Mouse (Mus musculus) ovary, postnatal 10 days (tissue): ENCODE measurements around the gene Dtymk.
"Not testable (repeated sequence)": the region's sequence is repeated elsewhere in the genome, so short reads cannot be mapped to it uniquely, and the experiment has no call there.

Source experiments
- DNase-seq: peaks from one replicate; pipeline ENCODE4 v3.0.0; 2022; ENCODE audit warnings: low spot score

Gene Dtymk

DNA sequence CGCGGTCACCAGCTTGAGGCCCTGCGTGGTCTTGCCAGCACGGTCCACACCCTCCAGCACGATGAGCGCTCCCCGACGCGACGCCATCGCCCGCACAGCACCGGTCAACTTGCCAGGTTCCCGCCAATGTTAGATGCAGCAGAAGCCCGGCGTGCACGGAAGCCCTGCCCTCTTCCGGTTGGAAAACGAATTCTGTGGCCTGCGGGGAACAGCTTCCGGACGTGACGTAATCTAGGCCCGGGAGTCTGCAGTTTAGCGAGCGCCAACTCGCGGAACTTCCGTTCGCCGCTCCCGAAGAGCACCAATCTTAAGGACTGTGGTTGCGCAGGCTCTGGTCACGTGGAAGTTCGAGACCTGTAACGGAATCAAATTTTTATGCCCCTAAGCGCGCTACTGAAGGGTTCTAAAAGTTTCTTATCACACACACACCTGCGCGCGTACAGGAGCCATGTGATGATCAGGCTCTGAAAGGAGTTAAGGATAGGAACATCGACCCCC, at the start of gene Dtymk:
Gene Dtymk (minus strand): TSS at position 194 of the 498 bp plus-strand sequence.
- peak; percentile 60 for DNase-seq

DNA sequence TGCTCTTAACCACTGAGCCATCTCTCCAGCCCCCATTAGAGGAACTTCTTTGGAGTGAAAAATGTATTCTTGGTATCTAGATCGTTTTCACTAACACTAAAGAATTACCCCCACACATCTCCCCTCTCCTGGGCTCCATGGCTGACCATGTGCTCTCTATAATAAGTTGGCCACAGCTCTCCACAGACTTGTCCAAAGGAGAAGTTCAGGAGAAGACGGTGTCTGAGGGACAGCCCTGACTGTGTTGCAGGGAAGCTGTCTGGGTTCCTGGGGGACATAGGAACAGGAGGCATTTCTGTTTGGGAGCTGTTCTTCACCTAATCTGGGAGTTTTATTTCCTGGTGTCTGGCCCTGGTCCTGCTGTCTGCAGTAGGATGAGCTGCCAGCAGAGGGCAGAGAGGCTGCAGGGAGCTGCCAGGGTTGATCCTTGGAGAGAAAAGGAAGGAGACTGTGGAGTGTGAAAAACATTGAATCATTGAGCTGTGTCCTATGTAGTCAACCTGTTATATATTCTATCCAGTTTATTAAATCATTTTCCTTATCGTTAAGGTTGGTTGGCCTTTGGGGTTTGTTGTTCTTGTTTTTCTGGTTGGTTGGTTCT, 44.1 kb upstream of the Dtymk start:
- DNase-seq, result not testable (repeated sequence)

DNA sequence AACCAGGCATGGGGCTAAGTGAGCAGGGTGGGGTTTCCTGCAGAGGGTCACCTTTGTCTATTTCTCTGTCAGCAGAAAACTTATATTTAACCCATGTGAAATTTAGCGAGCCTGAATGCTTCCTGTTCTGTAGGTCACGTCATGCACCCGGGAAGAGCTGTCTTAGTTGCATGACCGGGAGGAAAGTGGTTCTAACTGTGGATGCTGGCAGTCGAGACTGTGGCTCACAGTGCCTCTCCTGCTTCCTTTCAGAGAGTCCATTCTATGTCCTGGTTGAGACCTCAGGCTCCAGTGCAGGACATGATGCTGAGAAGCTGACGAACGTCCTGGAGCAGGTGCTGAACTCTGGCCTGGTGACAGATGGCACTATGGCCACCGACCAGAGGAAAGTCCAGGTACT, 36.8 kb upstream of the Dtymk start:
- not testable (repeated sequence) for DNase-seq

DNA sequence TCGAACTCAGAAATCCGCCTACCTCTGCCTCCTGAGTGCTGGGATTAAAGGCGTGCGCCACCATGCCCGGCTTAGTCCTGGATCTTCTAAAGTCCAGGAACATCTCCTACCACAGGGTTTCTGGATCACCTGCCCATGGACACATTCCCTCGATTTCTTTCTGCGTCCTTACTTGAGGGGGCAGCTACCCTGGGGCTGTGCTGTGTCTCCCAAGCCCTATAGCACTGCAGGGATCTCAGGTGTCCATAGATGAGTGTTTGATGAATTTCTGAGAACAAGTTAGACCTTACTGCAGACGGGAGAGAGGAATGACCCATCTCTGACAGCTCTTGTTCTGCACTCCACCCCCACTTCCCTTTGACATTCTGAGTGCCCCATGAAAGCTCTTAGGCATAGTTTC, 35.6 kb upstream of the Dtymk start:
- no peak for DNase-seq

DNA sequence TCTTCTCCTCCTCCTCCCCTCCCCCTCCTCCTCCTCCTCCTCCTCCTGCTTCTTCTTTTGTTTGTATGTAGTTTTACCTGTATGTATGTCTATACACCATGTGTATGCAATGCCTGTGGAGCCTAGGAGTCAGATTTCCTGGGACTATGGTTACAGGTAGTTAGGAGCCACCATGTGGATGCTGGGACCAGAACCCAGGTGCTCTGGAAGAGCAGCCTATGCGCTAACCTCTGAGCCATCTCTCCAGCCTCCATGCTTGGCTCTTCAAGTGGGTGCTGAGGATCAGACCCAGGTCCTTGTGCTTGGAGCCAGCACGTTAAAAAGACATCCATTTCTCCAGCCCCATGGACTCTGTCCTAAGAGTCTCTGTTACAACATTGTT, 34.8 kb upstream of the Dtymk start:
- DNase-seq, result no peak

DNA sequence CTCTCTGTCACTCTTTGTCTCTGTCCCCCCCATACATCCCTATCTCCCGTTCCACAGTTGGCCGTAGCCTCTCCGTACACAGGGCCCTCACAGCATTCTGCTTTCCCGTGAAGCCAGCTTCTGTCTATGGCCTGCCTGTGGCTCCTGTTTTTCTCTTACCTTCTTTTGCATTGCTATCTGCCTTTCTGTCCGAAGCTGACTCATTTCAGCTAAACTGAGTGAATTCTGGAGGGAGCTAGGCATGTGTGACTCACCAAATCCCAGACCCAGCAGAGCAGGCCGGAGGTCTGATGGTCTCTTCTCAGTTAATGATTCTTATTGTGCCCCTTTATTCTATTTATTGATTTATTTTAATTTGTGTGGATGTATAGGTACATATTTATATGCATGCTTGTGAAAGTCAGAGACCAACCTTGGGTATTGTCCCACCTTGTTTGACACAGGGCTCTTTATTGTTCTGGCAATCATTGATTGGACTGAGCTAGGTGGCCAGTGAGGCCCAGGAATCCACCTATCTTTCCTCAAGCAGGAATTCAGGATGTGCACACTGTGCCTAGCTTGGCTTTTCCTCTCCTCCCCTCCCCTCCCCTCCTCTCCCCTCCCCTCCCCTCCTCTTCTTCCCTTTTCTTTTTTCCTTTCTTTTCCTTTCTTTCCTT, 34.3 kb upstream of the Dtymk start:
- no peak for DNase-seq

DNA sequence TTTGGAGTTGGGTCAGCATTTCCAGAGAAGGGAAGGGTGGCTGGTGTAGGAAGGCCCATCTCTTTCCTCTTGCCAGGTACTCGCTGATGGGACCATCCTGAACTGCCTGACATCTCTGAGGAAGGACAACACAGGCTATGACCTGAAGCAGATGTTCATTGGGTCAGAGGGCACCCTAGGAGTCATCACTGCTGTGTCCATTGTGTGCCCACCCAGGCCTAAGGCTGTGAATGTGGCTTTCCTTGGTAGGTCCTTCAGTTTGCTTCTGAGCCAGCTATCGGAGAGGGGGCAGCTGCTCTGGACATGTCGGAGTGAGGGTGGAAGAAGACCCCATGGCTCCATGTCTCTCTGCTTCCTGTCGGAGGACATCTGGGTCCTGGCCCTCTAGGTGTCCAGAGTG, 33.5 kb upstream of the Dtymk start:
- DNase-seq, result no peak

DNA sequence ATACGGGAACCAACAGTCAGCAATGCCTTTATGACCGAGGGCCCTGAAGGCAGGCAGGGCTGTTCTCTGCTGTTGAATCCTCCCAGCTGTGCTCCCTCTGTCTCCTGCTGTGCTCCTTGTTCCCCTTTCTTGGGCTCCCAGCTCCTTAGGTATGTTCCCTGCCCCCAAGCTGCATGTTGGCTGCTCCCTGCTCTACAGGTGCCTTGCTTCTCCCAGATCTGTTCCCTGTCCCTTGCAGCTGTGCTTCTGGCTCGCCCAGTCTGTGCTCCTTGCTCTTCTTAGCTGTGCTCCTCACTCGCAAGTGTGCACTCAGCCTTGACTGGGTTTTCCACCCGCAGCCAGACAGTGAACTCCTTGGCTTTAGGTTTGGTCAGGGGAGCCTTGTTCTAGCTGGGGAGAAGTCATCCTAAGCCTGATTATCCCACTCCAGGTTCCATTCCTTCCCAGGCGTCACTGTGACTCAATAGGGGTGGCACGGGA, 33.0 kb upstream of the Dtymk start:
- DNase-seq, result no peak

DNA sequence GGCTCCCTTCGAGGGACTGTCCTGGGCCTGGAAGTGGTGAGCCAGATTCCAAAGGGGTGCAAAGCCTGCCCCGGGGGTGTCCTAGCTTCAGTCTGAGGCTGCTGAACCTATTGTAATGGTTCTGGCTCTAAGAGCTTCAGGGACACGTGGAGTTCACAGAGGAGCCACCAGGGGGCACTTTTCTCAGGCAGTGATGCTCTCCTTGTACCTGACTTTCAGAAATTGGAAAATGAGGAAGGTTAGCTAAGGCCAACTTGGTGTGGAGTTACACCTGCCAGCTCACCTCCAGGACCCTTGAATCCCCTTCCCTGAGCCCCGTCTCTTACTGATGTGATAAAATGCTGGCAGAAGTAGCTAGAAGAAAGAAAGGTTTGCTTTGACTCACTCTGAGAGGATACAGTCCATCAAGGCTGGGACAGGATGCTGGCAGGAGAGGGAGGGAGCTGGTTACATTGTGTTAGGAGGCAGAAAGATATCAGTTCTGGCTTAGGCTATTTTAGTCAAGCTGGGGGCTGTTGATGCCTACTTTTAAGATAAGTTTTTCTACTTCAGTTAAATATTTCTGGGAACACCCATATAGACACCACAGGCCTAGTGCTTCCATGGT, 31.1 kb upstream of the Dtymk start:
- not testable (repeated sequence) for DNase-seq

DNA sequence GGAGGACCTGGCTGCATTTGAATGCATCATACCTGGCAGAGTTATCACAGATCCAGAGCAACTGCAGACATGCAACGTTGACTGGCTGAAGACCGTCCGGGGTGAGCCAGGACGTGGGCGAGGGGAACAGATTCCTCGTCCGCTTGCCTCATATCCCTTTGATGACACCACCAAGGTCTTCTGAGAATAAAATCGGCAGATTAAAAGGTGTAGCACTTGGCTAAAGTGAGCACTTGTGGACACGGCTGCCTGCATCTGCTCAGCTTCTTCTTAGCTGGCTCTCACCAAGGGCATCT, 24.8 kb upstream of the Dtymk start:
- no peak for DNase-seq

DNA sequence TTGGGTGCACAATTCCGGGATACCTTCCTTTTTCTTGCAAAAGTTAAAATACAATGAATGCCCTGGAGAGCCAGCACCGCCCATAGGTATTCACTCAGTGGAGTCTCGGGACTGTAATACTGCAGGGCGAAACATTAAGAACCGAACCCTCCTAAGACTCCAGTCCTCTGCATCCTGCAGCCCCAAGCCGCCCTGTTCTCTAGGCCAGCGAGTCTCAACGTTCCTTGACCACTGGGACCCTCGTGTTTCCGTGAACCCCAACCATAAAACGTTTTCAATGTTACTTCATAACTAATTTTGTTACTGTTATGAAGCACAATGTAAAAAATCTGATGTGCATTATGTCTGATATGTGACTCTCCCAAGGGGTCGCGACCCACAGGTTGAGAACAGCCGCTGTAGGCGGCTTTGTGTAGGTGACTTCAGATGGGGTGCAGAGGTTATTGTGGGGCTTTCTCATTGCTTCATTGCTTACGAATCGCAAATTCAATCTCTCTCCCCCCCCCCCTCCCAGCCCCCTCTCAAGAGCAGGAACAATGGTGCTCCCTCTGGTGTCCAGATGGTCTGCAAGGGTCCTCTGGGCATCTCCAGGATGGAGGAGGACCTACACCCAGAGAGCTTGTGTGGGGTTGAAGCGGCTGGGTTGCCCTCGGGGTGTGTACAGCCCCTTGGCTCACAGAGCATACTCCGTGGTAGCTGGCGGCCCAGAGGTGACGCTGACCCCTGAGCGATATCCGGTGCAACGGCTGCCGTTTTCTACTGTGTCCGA, 24.2 kb upstream of the Dtymk start:
- no peak for DNase-seq

DNA sequence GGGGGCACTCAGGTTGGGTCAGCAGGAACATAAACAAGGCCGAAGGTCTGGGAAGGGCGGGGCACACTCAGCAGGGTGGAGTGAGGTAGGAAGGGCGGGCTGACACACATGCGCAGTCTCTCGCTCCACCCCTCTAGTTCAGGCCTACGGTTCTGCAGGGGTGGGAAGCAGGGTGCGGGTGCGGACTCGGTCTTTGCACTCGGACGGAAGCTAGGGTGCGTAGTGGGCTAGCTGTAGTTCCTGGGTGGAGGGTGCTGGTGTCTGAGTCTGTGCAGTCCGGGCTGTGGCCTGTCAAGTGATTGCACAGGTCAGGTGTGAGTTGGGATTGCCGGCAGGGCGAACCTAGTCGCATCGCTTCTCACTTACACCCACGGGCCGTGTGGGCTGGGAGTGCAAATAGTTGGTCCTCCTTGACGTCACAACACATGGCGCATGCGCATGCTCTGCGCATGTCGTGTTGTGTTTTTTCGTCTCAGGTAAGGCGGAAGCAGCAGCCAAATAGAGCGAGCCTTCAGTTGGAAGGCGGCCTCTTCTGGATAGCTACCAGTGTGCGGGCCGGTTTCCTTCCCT, 23.5 kb upstream of the Dtymk start:
- peak; percentile 91 for DNase-seq

DNA sequence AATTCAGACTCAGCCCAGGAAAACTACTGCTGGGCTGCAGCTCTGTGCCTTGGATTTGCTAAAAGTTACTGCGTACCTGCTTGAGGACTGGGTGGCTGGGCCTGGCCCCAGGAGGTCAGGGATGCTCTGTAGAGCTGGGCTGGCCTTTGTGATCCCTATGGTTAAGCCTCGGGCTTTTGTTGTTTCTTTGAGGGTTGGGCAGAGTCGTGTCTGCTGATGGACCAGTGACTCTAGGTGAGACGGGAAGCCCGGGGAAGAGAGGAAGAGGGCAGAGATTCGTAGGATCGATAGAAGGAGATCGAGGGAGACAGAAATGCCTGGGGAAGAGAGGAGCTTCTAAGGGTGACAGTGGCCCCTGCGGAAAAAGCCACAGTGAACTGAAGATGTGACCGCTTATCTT, 22.9 kb upstream of the Dtymk start, which contains the start of gene D2hgdh:
Gene D2hgdh (plus strand): TSS at position 301 of the 400 bp plus-strand sequence.
- no peak for DNase-seq

DNA sequence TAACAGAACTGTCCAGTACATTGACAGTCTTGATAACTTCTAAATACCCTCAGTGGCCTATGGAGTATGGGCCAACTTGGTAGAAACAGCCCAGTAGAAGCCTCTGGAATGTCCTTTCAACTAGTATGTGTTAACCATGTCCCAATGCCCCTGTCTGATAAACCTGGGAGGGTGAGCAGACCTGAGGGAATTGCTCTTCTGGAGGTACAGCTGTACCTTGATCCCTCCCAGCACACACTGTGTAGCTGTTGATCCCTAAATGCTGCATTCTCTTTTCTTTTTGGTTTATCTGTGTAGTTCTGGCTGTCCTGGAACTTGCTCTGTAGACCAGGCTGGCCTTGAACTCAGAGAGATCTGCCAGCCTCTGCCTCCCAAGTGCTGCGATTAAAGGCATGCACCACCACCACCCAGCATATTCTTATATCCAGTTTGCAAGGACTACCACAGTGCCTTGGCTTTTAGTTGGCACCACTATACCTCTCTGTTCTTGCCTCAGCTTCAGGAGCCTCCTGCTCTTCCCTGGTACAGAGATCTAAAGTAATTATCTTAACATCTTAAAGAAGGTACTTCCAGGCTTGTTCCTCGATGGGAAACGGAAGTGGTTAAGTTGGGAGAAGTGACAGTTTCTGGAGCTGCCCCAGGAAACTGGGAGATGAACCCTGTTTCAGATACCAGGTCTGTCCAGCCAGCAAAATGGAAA, 22.2 kb upstream of the Dtymk start:
- DNase-seq, result no peak

DNA sequence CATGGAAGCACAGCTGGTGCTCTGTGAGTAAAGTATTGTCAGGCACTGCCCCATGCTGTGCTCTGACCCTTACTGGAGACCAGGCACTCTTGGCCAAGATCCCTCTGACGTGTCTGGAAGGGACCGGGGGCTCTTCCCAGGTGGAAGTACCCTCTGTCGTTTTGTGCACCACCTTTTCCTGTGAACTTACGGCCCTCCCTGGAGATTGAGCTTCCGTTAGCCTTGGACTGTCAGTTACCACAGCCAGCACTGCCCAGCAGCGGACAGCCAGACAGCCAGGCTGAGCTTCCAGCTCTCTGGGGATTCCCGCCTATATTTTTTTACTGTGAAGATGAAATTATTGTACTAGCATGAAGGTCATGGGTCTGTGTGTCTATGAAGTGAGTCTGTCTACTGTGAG, 17.0 kb upstream of the Dtymk start:
- no peak for DNase-seq

DNA sequence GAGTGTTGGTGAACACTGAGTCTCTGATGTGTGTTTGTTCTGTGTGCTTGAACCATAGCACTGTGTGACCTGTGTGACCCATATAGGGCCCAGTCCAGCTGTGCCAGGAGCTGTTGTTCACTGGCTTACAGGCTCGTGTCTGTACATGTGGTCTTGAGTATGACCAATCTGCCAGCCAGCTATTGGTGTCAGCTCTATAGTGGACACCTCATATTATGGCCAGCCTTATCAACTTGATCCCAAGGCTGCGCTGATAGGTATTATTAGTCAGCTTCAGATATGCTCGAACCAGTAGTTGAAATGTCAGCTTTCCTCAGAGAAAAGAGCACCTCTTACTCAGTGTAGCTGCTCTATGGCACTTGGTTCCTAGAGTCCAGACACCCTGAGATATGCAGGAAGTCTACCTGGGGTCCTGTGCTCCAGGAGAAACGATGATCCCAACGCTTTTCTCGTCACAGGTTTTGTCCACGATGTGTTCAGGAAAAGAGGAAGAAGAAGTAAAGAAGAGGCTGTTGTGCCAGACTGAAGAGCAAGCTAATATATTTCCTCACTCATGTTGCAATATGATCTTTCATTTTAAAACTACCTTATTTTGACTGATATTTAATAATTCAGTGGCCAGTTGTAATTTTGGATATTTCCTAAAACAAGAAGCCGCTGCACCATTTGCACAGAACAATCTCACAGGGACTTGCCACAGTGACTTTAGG, 16.2 kb upstream of the Dtymk start:
- DNase-seq, result no peak

DNA sequence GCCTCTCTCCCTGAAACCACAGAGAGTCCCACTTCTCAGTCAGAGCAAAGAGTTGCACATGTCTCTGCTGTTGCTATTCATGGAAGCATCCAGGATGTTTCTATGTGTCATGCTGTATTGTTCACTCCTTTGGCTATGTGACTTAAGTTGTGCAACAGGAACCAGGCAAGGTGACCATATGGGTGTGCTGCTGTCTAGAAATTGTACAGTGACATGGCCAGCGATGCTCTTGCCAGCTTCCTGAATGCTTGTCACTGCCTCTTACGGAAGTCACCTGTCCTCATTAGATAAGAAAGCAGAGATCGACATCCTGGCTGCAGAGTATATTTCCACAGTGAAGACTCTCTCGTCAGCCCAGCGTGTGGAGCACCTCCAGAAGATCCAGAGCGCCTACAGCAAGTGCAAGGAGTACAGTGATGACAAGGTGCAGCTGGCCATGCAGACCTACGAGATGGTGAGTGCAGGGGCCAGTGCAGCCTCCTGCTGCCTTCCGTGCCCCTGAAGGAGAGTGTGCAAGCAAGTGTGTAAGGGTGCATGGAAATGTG, 9.8 kb upstream of the Dtymk start:
- no peak for DNase-seq

DNA sequence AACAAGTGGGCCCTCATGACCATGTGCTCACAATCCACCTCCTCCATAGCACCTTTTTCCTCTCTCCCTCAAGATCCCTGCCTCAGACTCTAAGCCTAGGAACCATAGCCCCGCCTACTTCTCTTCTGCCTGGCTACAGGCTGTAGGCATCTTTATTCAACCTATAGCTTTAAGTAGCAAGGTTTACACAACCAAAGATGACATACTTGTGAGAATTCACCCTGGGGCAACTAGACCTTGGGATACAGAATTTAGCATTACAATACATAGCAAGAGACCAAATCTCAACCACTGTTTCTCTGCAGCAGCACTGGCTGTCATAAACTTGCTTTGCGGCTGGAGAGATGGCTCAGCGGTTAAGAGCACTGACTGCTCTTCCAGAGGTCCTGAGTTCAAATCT, 8.3 kb upstream of the Dtymk start:
- no peak for DNase-seq

DNA sequence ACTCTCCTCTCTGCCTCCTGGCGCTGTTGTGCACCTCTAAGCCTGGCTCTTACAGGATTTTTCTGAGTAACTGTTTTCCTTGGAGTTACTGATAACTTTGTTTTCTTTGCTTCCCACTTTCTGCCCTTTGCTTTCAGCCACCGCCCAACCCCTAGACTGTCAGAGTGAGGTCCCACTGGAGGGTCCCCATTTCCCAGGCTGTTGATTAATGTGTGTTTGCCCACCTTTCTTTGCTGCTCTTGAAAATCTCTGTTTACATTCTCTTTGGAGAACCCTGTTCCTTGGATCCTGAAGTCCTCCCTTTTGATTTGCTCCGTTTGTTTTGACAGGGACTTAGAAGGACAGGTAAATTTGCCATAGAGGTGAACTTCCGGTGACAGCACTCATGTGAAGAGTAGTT, 7.1 kb upstream of the Dtymk start:
- DNase-seq, result no peak

DNA sequence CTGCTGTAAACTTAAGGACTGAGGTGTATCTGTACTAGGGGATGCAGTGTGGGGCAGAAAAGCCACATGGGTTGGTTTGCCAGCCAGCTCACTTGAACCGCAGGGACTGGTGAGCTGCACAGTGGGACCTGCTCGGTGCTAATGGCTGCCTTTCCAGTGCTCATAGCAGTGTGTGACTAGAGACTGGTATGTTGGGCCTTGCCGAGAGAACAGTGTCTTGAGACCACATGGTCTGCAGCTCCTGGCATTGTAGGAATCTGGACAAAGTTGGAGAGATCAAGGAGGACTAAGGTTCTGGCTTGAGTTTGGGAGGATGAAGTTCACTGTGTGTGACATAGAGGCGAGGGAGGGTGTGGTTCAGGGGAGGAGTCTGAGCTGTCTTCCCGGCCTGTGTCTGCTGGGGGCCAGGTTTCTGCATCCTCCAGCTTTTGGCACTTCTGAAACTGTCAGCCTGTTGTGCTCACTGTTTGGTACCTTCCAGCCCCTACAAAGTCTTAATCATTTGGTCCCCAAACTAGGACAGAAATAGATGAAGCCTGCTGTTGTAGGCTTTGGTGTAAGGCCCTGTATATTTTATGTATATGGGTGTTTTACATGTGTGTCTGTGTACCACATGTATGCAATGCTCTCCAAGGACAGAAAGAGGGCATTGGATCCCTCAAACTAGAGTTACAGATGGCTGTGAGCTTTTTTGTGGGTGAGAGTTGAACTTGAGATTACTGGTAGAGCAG, 3.7 kb upstream of the Dtymk start:
- DNase-seq, result no peak
